Mouse (Mus musculus) embryonic fibroblast, embryonic 13.5 days (primary cell): ENCODE results near the gene Slco4a1. TPM values are rescaled to one million over a fixed set of nuclear protein-coding genes. Genes with fewer than 3 reads are reported as not detected.
A peak's percentile ranks its signal among the peaks of the same experiment; 100 is the strongest.

Source experiments
- H3K27ac ChIP-seq: 2 replicates; pipeline ENCODE4 v1.5.1; 2012; ENCODE audit warnings: low read length, control low read depth, inconsistent platforms; ENCODE audit not compliant: insufficient read depth
- H3K4me1 ChIP-seq: 2 replicates; pipeline ENCODE4 v1.6.1; 2011; ENCODE audit warnings: low read length; ENCODE audit not compliant: control insufficient read depth, insufficient read depth
- H3K4me3 ChIP-seq: 2 replicates; pipeline ENCODE4 v1.5.1; 2011; ENCODE audit warnings: mild to moderate bottlenecking, control low read depth, low read length; ENCODE audit not compliant: insufficient read depth
- CTCF ChIP-seq: IDR thresholded peaks from 2 replicates; pipeline ENCODE4 v1.5.1; 2011; ENCODE audit warnings: mild to moderate bottlenecking, control low read depth, low read length, moderate library complexity, borderline replicate concordance; ENCODE audit not compliant: insufficient read depth
- POLR2A ChIP-seq: IDR thresholded peaks from 2 replicates; pipeline ENCODE4 v1.6.1; 2011; ENCODE audit warnings: low read depth, mild to moderate bottlenecking, control low read depth, low read length, moderate library complexity
- polyA plus RNA-seq: library from polyadenylated mRNA; stranded (reverse); fragments of >200 nt; gene quantifications from 2 replicates; pipeline ENCODE4 v1.2.4, GENCODE M21; 2011; ENCODE audit warnings: low read depth; ENCODE audit not compliant: missing spikeins, insufficient read length

Gene Slco4a1
- polyA plus RNA-seq, 1 experiment = 4.2 TPM

DNA sequence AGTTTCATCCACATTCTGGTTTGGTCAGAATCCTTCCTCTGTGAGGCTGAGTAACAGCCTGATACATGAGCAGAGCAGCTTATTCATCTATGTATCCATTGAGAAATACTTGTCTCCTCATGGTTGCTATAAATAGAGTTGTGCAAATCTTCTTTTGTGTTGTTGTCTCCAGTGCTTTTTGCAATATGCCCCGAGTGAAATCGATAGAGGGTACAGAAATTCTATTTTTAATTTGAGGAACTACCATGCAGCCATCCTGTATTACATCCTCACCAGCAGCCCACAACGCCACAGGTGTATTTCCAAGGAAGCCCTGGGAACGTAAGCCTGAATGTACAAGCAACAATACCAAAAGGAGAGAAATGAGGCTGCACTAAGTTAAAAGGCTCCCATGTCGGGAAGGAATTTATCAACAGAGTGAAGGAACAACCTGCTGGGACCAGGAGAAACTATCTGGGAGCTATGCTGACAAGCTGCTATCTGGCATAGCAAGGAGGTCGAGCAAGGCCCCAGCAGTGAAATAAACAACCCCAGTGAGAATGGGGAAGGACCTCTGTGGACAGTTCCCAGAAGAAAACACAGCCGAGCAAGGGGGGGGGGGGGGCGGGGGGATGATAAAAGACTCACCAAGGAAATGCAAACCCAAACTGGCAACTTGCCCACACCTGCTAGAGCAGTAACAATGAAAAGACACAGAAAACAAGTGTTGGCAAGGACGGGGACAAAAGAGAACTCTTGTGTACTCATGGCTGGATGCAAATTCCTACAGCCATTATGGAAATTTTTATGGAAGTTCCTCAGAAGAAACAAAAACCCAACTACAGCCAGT, 10.9 kb upstream of the Slco4a1 start:
- peaks cover 10% of the 10 kb centered on the region for H3K4me1 ChIP-seq
- TF ChIP-seq POLR2A = no peak
- no peak overlapping the region for H3K4me3 ChIP-seq
- peak overlapping the region; percentile 86; the same call in 1 of the 2 replicates for H3K27ac ChIP-seq

DNA sequence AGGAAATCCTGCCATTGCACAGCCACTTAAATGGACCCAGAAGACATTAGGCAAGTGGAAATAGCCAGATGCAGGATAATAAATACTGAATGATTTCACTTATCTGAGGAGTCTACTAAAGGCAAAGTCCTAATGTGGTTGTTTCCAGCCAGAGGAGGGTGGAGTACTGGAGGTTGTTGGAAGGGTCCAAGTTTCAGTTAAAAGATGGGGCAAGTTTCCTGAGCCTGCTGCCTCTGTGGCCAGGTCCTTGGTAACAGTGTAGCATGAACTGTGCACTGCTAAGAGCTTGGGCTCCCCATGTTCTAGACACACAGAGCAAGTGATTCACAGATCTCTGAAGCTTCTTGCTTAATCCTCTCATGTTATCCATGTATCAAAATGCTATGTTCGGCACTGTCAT, 10.1 kb upstream of the Slco4a1 start:
- H3K4me1 ChIP-seq = peaks cover 10% of the 10 kb centered on the region
- TF ChIP-seq CTCF = no peak
- TF ChIP-seq POLR2A = no peak
- H3K4me3 ChIP-seq = no peak overlapping the region
- H3K27ac ChIP-seq = no peak overlapping the region

DNA sequence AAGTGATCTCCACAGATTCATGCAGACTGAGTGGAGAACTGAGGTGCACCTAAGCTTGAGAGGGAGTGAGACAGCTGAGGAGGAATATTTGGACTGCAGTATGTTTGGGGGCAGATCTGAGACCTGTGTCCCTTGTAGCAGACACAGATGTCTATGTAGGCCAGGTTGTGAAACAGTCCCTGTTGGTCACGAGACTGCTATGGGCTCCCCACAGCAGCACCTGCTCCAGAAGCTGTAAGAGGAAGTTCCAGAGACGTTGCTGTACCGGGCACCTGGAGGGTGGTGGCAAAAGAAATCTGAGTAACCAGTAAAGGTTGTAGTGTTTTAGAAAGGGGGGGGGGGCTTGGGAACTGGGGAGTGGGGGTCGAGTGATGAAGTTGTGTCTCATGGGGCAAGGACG, 7.0 kb upstream of the Slco4a1 start:
- TF ChIP-seq POLR2A = no peak
- TF ChIP-seq CTCF = no peak
- Histone ChIP-seq H3K4me1 (0 out of 2 replicates have a peak, but pooled peaks cover 4% of the 10 kb centered on the region), H3K4me3 (no peak overlapping the region), H3K27ac (no peak overlapping the region)

DNA sequence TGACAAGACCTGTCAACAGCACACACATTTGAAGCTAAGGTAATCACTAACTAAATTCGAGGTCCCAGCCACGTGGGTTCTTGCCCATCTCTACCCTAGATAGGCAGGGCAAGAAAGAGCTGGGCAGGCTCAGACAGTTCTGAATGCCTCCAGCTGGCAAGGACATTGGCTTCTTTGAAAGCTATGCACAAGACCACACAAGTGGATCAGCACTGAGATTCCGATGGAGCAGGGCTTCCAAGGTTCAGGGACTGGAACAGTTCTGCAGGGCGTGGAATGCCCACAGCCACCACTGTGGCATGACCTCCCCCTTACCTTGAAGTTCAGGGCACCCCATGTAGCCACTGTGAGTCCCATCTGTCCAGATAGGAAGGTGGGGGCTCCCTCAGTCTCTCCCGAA, 5.5 kb upstream of the Slco4a1 start:
- no peak overlapping the region for H3K4me3 ChIP-seq
- no peak overlapping the region for H3K27ac ChIP-seq
- H3K4me1 ChIP-seq = no peaks in the 10 kb centered on the region
- no peak for TF ChIP-seq POLR2A
- TF ChIP-seq CTCF = no peak

DNA sequence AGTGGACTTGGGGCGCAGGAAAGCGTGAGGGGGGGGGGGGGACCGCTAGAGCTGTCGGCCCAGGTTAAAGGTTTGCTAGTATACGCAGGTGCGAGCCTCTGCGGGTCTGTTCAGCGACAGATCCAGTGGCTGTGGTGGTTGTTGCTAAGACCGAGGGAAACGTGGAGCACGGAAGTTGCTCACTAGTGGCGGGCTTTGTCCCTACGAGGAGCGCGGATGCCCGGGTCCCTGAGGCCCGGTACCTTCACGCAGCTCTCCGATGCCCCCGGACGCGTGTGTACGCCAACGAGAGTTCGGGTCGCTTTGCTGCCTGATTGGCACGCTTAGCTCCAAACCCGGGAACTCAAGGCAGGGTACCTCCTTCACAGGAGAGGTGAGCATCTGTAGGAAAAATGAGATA, 660 bp downstream of the Slco4a1 start:
- no peaks in the 10 kb centered on the region for H3K4me1 ChIP-seq
- peak overlapping the region; percentile 37 for H3K4me3 ChIP-seq
- no peak overlapping the region for H3K27ac ChIP-seq
- no peak for TF ChIP-seq POLR2A
- no peak for TF ChIP-seq CTCF

DNA sequence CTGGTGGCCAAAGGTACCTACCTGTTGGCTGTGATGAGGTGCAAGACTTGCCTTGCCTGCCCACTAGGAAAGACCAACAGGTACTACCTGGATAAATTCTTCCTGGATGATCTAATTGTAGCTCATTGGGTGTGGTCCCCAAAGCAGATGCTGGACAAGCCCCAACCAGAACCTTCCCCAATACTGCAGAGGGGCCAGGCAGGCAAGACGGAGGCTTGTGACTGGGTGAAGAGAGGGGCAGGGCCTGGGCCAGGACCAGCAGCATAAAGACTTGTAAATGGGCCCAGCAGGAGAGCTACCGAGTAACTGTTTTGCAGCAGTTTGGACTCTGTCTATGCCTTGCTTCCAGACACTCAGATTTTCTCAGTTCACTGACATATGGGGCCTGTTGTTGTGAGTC, 1.6 kb downstream of the Slco4a1 start:
- Histone ChIP-seq H3K4me1 (no peaks in the 10 kb centered on the region), H3K27ac (no peak overlapping the region), H3K4me3 (no peak overlapping the region)
- TF ChIP-seq CTCF = no peak

DNA sequence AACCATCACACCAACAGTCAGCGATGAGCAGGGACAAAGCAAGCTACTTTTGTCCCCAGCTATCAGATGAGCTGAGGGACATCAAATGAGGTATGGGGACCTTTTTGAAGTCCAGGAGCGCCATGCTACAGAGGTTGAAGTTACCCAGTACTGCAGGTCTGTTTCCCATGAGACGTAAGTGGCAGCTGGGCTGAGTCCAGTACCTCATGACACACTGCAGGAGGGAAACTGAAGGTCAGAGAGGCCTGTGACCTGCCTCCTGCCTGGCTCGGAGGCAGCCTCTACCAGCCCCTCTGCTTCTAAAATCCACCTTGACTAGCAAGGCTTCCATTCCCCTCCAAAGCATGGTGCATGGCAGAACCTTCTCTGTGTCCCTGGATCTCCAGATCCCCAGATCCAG, 3.4 kb downstream of the Slco4a1 start:
- H3K4me1 ChIP-seq = no peaks in the 10 kb centered on the region
- TF ChIP-seq CTCF (no peak), POLR2A (no peak)
- no peak overlapping the region for H3K4me3 ChIP-seq
- no peak overlapping the region for H3K27ac ChIP-seq

DNA sequence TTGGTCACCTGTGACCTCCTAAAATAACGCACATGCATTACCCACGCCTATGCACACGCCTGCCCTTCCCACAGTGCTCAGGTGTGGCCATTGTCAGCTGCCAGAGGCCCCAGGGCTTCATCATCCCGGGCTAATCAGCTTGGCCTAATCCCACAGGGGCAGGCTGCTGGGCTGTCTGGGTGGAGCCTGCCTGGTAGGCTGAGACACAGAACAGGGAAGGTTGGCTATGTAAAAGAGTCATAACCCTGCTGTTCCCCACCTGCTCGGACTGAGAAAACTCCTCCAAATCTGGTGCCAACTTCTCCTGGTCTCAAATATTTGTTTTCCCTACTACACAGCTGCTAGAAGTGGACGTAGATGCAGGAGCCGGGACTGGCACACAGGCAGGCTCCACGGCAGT, 4.8 kb downstream of the Slco4a1 start:
- TF ChIP-seq POLR2A (no peak), CTCF (no peak)
- H3K4me3 ChIP-seq = no peak overlapping the region
- H3K4me1 ChIP-seq = no peaks in the 10 kb centered on the region
- H3K27ac ChIP-seq = no peak overlapping the region

DNA sequence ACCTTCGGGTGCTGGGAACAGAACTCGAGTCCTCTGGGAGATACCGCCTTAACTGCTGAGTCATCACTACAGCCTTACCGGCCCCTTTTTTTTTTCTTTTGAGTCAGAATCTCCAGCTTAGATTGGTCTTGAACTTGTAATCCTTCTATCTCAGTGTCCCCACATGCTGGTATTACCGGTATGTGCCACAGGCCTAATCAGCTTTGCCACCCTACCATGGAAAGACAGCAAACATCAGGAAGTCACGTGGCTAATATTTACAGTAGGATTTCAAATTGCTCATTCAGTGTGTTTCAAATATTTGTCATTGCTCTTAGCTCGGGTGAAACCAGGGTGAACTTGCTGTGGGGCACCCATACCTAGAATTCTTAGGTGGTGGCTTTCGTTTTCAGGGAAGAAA, 6.5 kb downstream of the Slco4a1 start:
- Histone ChIP-seq H3K4me3 (no peak overlapping the region), H3K4me1 (no peaks in the 10 kb centered on the region), H3K27ac (no peak overlapping the region)
- TF ChIP-seq CTCF (no peak), POLR2A (no peak)

DNA sequence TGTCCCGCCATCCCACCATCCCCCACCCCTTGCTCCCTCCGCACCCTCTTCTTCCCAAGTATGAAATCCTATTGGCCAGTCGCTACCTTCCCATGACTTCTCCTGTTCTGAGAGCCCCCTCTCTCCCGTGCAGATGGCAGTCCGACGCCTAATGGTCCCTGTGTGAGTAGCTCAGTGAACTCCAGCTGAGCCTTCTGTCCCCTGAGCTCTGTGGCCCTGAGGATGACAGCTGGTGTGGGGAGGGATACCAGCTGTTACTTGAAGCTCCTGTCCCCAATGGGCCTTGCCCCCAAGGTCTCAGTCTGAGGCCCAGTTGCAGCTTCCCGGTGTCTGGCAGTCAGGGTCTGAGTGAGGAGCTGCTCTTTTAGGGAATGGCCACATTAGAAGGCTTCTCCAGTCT, 10.5 kb downstream of the Slco4a1 start:
- no peaks in the 10 kb centered on the region for H3K4me1 ChIP-seq
- H3K27ac ChIP-seq = no peak overlapping the region
- TF ChIP-seq CTCF = no peak
- TF ChIP-seq POLR2A = no peak
- no peak overlapping the region for H3K4me3 ChIP-seq

DNA sequence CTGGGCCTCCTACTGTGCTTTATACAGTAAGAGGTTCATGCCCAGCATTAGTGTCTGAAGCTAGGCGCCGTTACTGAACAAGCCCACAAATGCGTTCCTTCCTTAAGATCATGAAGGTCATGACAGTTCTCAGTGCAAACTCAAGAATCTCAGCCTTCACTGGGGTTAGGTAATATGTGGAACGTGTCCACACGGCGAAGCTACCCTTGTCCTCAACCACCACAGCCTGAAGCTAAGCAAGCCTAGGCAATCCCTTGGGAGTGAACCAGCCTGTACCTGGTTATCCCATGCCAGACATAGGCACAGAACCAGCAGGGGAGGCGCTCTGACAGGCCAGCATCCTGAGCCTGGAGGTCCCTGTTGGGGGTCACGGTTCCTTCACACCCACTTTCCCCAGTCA, 12.8 kb downstream of the Slco4a1 start:
- Histone ChIP-seq H3K4me1 (no peaks in the 10 kb centered on the region), H3K27ac (no peak overlapping the region), H3K4me3 (no peak overlapping the region)
- TF ChIP-seq POLR2A (no peak), CTCF (no peak)
